Mouse (Mus musculus) embryonic facial prominence, embryonic 15.5 days (tissue): ENCODE measurements at regions not wholly inside any gene's neighbourhood (a gene's known extent, or its start where the extent isn't known, plus 50 kb on each side); places are given as distances from the start of the nearest gene placed in this dataset.

Experiments used
- ATAC-seq: fragments of 200-750 bp; cut with Nextera tagmentation; 2 replicates; pipeline ENCODE4 v1.8.0; 2017; ENCODE audit warnings: low read depth, moderate TSS enrichment; ENCODE audit not compliant: insufficient number of reproducible peaks, low FRiP score, low TSS enrichment
- H3K27ac ChIP-seq: fragments of 300-500 bp; sonication (generic); replicated peaks from 2 replicates; pipeline ENCODE4 v1.5.1; 2015; ENCODE audit warnings: mild to moderate bottlenecking, inconsistent platforms
- H3K27me3 ChIP-seq: fragments of 300-500 bp; sonication (generic); 2 replicates; pipeline ENCODE4 v1.6.1; 2015; ENCODE audit warnings: inconsistent platforms
- H3K36me3 ChIP-seq: fragments of 300-500 bp; sonication (generic); 2 replicates; pipeline ENCODE4 v1.6.1; 2015; ENCODE audit warnings: mild to moderate bottlenecking, inconsistent platforms
- H3K4me1 ChIP-seq: fragments of 300-500 bp; sonication (generic); 2 replicates; pipeline ENCODE4 v1.6.1; 2015; ENCODE audit warnings: inconsistent platforms
- H3K4me2 ChIP-seq: fragments of 300-500 bp; sonication (generic); replicated peaks from 2 replicates; pipeline ENCODE4 v1.6.1; 2015; ENCODE audit warnings: mild to moderate bottlenecking, inconsistent platforms
- H3K4me3 ChIP-seq: fragments of 300-500 bp; sonication (generic); replicated peaks from 2 replicates; pipeline ENCODE4 v1.5.1; 2015; ENCODE audit warnings: mild to moderate bottlenecking, inconsistent platforms
- H3K9ac ChIP-seq: fragments of 300-500 bp; sonication (generic); 2 replicates; pipeline ENCODE4 v1.6.1; 2015; ENCODE audit warnings: inconsistent platforms
- H3K9me3 ChIP-seq: fragments of 300-500 bp; sonication (generic); replicated peaks from 2 replicates; pipeline ENCODE4 v1.6.1; 2016; ENCODE audit warnings: inconsistent platforms
- WGBS: fragments of 180-500 bp; shearing (Covaris S2); methylation state at CpG from one replicate; pipeline ENCODE4 v1.1.7; 2015; 5-methylcytosine and 5-hydroxymethylcytosine counted together

- no peak for ATAC-seq
- Histone ChIP-seq H3K9ac (no peak overlapping the region), H3K4me3 (no peak overlapping the region), H3K4me2 (no peak overlapping the region), H3K27me3 (0 out of 2 replicates have a peak, but pooled peaks cover 3% of the 10 kb centered on the region), H3K27ac (no peak overlapping the region), H3K36me3 (no peaks in the 10 kb centered on the region), H3K4me1 (0 out of 2 replicates have a peak, but pooled peaks cover 9% of the 10 kb centered on the region), H3K9me3 (no peaks in the 10 kb centered on the region)
- WGBS = 42% methylated on average over 7 of the region's 7 CpGs
Observed at GRCm38 (mm10) chr5:133806891-133807290, 292.6 kb upstream of the Castor2 start.

GRCm38 (mm10) chr5:133802001-133802400 lies 297.5 kb upstream of the Castor2 start:
- WGBS = 79% methylated on average over 3 of the region's 3 CpGs
- Histone ChIP-seq H3K4me1 (0 out of 2 replicates have a peak, but pooled peaks cover 5% of the 10 kb centered on the region), H3K4me3 (no peak overlapping the region), H3K4me2 (no peak overlapping the region), H3K9ac (no peak overlapping the region), H3K27me3 (no peaks in the 10 kb centered on the region), H3K27ac (no peak overlapping the region), H3K36me3 (no peaks in the 10 kb centered on the region), H3K9me3 (no peaks in the 10 kb centered on the region)
- ATAC-seq = no peak

GRCm38 (mm10) chr5:133795638-133796037 lies 303.9 kb upstream of the Castor2 start:
- no peaks in the 10 kb centered on the region for H3K27me3 ChIP-seq
- H3K9ac ChIP-seq = no peak overlapping the region
- 30% methylated on average over 3 of the region's 3 CpGs for WGBS
- H3K9me3 ChIP-seq = no peaks in the 10 kb centered on the region
- no peak overlapping the region for H3K4me3 ChIP-seq
- no peaks in the 10 kb centered on the region for H3K4me1 ChIP-seq
- H3K4me2 ChIP-seq = no peak overlapping the region
- no peak for ATAC-seq
- H3K27ac ChIP-seq = no peak overlapping the region
- no peaks in the 10 kb centered on the region for H3K36me3 ChIP-seq

- WGBS = 46% methylated on average over 6 of the region's 6 CpGs
- Histone ChIP-seq H3K4me3 (no peak overlapping the region), H3K9ac (no peak overlapping the region), H3K27me3 (no peaks in the 10 kb centered on the region), H3K9me3 (no peaks in the 10 kb centered on the region), H3K4me2 (no peak overlapping the region), H3K27ac (no peak overlapping the region), H3K36me3 (no peaks in the 10 kb centered on the region), H3K4me1 (no peaks in the 10 kb centered on the region)
- no peak for ATAC-seq
Observed at GRCm38 (mm10) chr5:133790726-133791125, 308.8 kb upstream of the Castor2 start.

- Histone ChIP-seq H3K4me1 (no peaks in the 10 kb centered on the region), H3K27ac (no peak overlapping the region), H3K9ac (no peak overlapping the region), H3K27me3 (no peaks in the 10 kb centered on the region), H3K9me3 (no peaks in the 10 kb centered on the region), H3K36me3 (no peaks in the 10 kb centered on the region), H3K4me2 (no peak overlapping the region), H3K4me3 (no peak overlapping the region)
- WGBS = 87% methylated on average over 8 of the region's 8 CpGs
- no peak for ATAC-seq
Observed at GRCm38 (mm10) chr5:133788006-133788405, 311.5 kb upstream of the Castor2 start.

GRCm38 (mm10) chr5:133787491-133787890 lies 312.0 kb upstream of the Castor2 start:
- no peak overlapping the region for H3K27ac ChIP-seq
- no peaks in the 10 kb centered on the region for H3K9me3 ChIP-seq
- no peaks in the 10 kb centered on the region for H3K36me3 ChIP-seq
- no peak for ATAC-seq
- H3K9ac ChIP-seq = no peak overlapping the region
- no peak overlapping the region for H3K4me3 ChIP-seq
- H3K4me2 ChIP-seq = no peak overlapping the region
- WGBS = 75% methylated on average over 7 of the region's 7 CpGs
- no peaks in the 10 kb centered on the region for H3K4me1 ChIP-seq
- H3K27me3 ChIP-seq = no peaks in the 10 kb centered on the region

GRCm38 (mm10) chr5:133776591-133776990 lies 322.9 kb upstream of the Castor2 start:
- Histone ChIP-seq H3K4me2 (no peak overlapping the region), H3K9ac (no peak overlapping the region), H3K36me3 (no peaks in the 10 kb centered on the region), H3K4me3 (no peak overlapping the region), H3K27me3 (no peaks in the 10 kb centered on the region), H3K27ac (no peak overlapping the region), H3K9me3 (no peaks in the 10 kb centered on the region), H3K4me1 (no peaks in the 10 kb centered on the region)
- ATAC-seq = no peak

GRCm38 (mm10) chr5:133774116-133774515 lies 325.4 kb upstream of the Castor2 start:
- Histone ChIP-seq H3K36me3 (no peaks in the 10 kb centered on the region), H3K9me3 (no peaks in the 10 kb centered on the region), H3K4me3 (no peak overlapping the region), H3K9ac (no peak overlapping the region), H3K4me1 (no peaks in the 10 kb centered on the region), H3K27ac (no peak overlapping the region), H3K4me2 (no peak overlapping the region), H3K27me3 (no peaks in the 10 kb centered on the region)
- WGBS = 69% methylated on average over 3 of the region's 3 CpGs
- no peak for ATAC-seq

GRCm38 (mm10) chr5:133768856-133769255 lies 330.7 kb upstream of the Castor2 start:
- no peaks in the 10 kb centered on the region for H3K27me3 ChIP-seq
- no peak overlapping the region for H3K4me3 ChIP-seq
- H3K9me3 ChIP-seq = no peaks in the 10 kb centered on the region
- H3K36me3 ChIP-seq = no peaks in the 10 kb centered on the region
- H3K4me2 ChIP-seq = no peak overlapping the region
- no peak for ATAC-seq
- 72% methylated on average over 2 of the region's 2 CpGs for WGBS
- H3K27ac ChIP-seq = no peak overlapping the region
- no peaks in the 10 kb centered on the region for H3K4me1 ChIP-seq
- no peak overlapping the region for H3K9ac ChIP-seq

GRCm38 (mm10) chr5:133757817-133758216 lies 341.7 kb upstream of the Castor2 start:
- Histone ChIP-seq H3K27ac (no peak overlapping the region), H3K36me3 (no peaks in the 10 kb centered on the region), H3K4me2 (no peak overlapping the region), H3K9ac (no peak overlapping the region), H3K4me3 (no peak overlapping the region), H3K9me3 (no peaks in the 10 kb centered on the region), H3K4me1 (no peaks in the 10 kb centered on the region), H3K27me3 (no peaks in the 10 kb centered on the region)
- ATAC-seq = no peak
- 87% methylated on average over 2 of the region's 2 CpGs for WGBS

- no peaks in the 10 kb centered on the region for H3K4me1 ChIP-seq
- H3K27ac ChIP-seq = no peak overlapping the region
- no peaks in the 10 kb centered on the region for H3K9me3 ChIP-seq
- no peak overlapping the region for H3K9ac ChIP-seq
- no peaks in the 10 kb centered on the region for H3K36me3 ChIP-seq
- no peak overlapping the region for H3K4me3 ChIP-seq
- no peak for ATAC-seq
- 19% methylated on average over 7 of the region's 7 CpGs for WGBS
- no peak overlapping the region for H3K4me2 ChIP-seq
- H3K27me3 ChIP-seq = no peaks in the 10 kb centered on the region
Observed at GRCm38 (mm10) chr5:133754180-133754579, 345.3 kb upstream of the Castor2 start.

- no peaks in the 10 kb centered on the region for H3K9me3 ChIP-seq
- H3K9ac ChIP-seq = no peak overlapping the region
- H3K4me2 ChIP-seq = no peak overlapping the region
- H3K4me1 ChIP-seq = no peaks in the 10 kb centered on the region
- no peaks in the 10 kb centered on the region for H3K27me3 ChIP-seq
- H3K4me3 ChIP-seq = no peak overlapping the region
- ATAC-seq = no peak
- 35% methylated on average over 8 of the region's 8 CpGs for WGBS
- H3K27ac ChIP-seq = no peak overlapping the region
- no peaks in the 10 kb centered on the region for H3K36me3 ChIP-seq
Observed at GRCm38 (mm10) chr5:133753461-133754160, 345.9 kb upstream of the Castor2 start.
